Mouse (Mus musculus) cortical plate, adult 2 months (tissue): ENCODE measurements at regions not wholly inside any gene's neighbourhood (a gene's known extent, or its start where the extent isn't known, plus 50 kb on each side); places are given as distances from the start of the nearest gene placed in this dataset.
"Not testable (repeated sequence)": the region's sequence is repeated elsewhere in the genome, so short reads cannot be mapped to it uniquely, and the experiment has no call there.

Source experiments
- H3K27ac ChIP-seq: fragments of 200-500 bp; 2 replicates; pipeline ENCODE4 v1.5.1; 2012; ENCODE audit warnings: low read length, control low read depth, inconsistent platforms; ENCODE audit not compliant: insufficient read depth
- H3K4me1 ChIP-seq: fragments of 200-500 bp; 2 replicates; pipeline ENCODE4 v1.6.1; 2011; ENCODE audit warnings: low read length; ENCODE audit not compliant: control insufficient read depth, insufficient read depth
- H3K4me3 ChIP-seq: fragments of 200-500 bp; 2 replicates; pipeline ENCODE4 v1.5.1; 2011; ENCODE audit warnings: mild to moderate bottlenecking, low read length, control low read depth; ENCODE audit not compliant: insufficient read depth
- CTCF ChIP-seq: fragments of 200-500 bp; IDR thresholded peaks from 2 replicates; pipeline ENCODE4 v1.5.1; 2011; ENCODE audit warnings: mild to moderate bottlenecking, control low read depth, low read length; ENCODE audit not compliant: insufficient read depth; ENCODE audit errors: extremely low read depth
- POLR2A ChIP-seq: fragments of 200-500 bp; IDR thresholded peaks from 2 replicates; pipeline ENCODE4 v1.6.1; 2011; ENCODE audit warnings: mild to moderate bottlenecking, low read length, control low read depth; ENCODE audit not compliant: insufficient read depth; ENCODE audit errors: extremely low read depth

- H3K4me1 ChIP-seq, H3K4me3 ChIP-seq, H3K27ac ChIP-seq: not testable (repeated sequence)
Measured at GRCm38 (mm10) chr2:16811401-16812281, 455.5 kb downstream of the Plxdc2 start.

- no peak overlapping the region for H3K27ac ChIP-seq
- no peaks in the 10 kb centered on the region for H3K4me1 ChIP-seq
- TF ChIP-seq CTCF: no peak
- no peak for TF ChIP-seq POLR2A
- H3K4me3 ChIP-seq: no peak overlapping the region
Measured at GRCm38 (mm10) chr2:16820442-16820841, 464.3 kb downstream of the Plxdc2 start.

- Histone ChIP-seq H3K4me1 (no peaks in the 10 kb centered on the region), H3K4me3 (no peak overlapping the region), H3K27ac (no peak overlapping the region)
- no peak for TF ChIP-seq CTCF
- no peak for TF ChIP-seq POLR2A
Measured at GRCm38 (mm10) chr2:16824681-16825230, 468.7 kb downstream of the Plxdc2 start.

- Histone ChIP-seq H3K4me1 (no peaks in the 10 kb centered on the region), H3K4me3 (no peak overlapping the region), H3K27ac (no peak overlapping the region)
- TF ChIP-seq CTCF: no peak
- TF ChIP-seq POLR2A: no peak
Measured at GRCm38 (mm10) chr2:16827266-16827665, 471.2 kb downstream of the Plxdc2 start.

DNA sequence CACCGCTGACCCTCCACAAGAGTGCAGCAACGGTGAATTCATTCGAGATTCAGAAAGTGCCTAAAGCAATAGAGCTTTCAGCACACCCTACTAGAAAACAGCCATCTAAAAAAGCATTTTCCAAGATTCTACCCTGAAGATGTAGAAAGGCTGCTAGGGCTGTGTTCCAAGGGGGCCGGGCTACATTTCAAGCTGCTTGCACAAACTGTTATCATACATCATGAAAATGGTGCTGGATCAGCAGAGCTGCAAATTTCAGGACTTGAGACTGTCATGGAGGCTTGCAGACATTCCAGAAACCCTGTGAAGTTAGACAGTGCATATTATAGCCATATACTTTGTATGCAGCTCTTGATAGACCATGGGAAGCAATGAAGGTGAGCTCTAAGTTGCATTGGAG is 479.9 kb downstream of the Plxdc2 start:
- H3K4me3 ChIP-seq: no peak overlapping the region
- no peak overlapping the region for H3K27ac ChIP-seq
- TF ChIP-seq CTCF: no peak
- TF ChIP-seq POLR2A: no peak
- H3K4me1 ChIP-seq: no peaks in the 10 kb centered on the region

DNA sequence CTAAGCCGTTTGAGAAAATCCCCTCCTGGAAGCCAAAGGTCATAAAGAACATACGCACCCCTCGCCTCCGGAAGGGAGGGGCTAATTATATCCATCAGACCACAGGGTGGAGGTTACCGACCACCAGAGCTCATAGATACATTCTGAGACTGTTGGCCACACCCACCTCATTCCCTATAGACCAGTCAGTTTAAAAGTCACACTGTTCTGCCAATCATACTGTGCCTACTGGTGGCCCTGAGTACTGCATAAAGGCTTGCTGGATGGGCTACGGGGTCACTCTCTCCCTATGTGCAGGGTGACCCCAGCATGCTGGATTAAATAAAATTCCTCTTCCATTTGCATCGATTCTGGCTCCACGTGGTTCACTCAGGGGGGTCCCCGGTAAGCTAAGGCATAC is 482.6 kb downstream of the Plxdc2 start:
- H3K27ac ChIP-seq: no peak overlapping the region
- TF ChIP-seq CTCF (no peak), POLR2A (no peak)
- no peaks in the 10 kb centered on the region for H3K4me1 ChIP-seq
- no peak overlapping the region for H3K4me3 ChIP-seq

- Histone ChIP-seq H3K27ac (no peak overlapping the region), H3K4me1 (no peaks in the 10 kb centered on the region), H3K4me3 (no peak overlapping the region)
- TF ChIP-seq POLR2A (no peak), CTCF (no peak)
Measured at GRCm38 (mm10) chr2:16849916-16850315, 493.8 kb downstream of the Plxdc2 start.

DNA sequence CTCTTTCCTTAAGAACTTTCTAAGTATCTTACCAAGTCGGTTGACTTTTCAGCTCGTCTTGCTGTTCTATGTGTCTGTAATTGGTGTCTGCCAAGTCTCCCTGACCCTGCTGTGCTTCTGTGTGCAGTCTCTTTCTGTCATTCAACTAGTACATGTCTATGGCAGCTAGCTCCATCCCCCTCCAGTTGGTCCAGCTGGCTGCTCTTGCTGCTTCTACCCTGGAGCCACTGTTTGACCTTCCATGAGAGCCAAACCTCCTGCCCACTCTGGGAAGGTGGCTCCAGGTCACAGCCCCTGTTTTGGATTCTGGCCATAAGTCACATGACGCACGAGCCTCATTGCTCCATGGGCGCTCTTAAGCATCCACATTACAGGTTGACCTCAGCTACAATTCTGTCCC is 504.0 kb downstream of the Plxdc2 start:
- no peak overlapping the region for H3K4me3 ChIP-seq
- H3K27ac ChIP-seq: no peak overlapping the region
- H3K4me1 ChIP-seq: no peaks in the 10 kb centered on the region
- no peak for TF ChIP-seq CTCF
- TF ChIP-seq POLR2A: no peak

GRCm38 (mm10) chr2:16866163-16866852 is 510.2 kb downstream of the Plxdc2 start:
- H3K27ac ChIP-seq: no peak overlapping the region
- H3K4me1 ChIP-seq: no peaks in the 10 kb centered on the region
- no peak overlapping the region for H3K4me3 ChIP-seq
- TF ChIP-seq CTCF (no peak), POLR2A (no peak)

DNA sequence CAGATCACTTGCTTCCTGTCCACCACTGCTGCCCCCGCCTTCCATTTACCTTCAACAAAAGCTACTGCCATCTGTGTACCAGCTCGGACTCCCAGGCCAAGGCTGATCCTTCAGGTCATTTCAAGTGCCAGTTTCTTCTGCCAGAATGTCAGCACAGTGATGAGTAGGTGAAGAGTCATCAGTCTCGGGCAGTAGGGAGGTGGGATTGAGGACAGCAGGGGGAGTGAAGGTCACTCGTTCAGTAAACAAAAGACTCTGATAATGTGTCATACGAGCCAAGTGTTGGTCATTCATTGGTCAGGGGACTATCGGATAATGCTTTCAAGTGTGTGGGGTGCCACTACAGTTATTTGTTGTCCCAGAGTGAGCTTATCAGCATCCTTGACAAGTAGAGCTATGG is 536.3 kb downstream of the Plxdc2 start:
- H3K4me1 ChIP-seq, H3K27ac ChIP-seq, H3K4me3 ChIP-seq: not testable (repeated sequence)
